Mouse (Mus musculus) small intestine, adult 2 months (tissue): ENCODE measurements at regions not wholly inside any gene's neighbourhood (a gene's known extent, or its start where the extent isn't known, plus 50 kb on each side); places are given as distances from the start of the nearest gene placed in this dataset.

Experiments used
- H3K27ac ChIP-seq: fragments of 200-500 bp; 2 replicates; pipeline ENCODE4 v1.5.1; 2012; ENCODE audit warnings: low read depth, low read length, control low read depth, inconsistent platforms; ENCODE audit not compliant: insufficient read depth
- H3K27me3 ChIP-seq: fragments of 200-500 bp; 2 replicates; pipeline ENCODE4 v1.6.1; 2012; ENCODE audit warnings: mild to moderate bottlenecking, moderate library complexity, low read length, inconsistent platforms; ENCODE audit not compliant: control insufficient read depth, insufficient read depth
- H3K36me3 ChIP-seq: fragments of 200-500 bp; 2 replicates; pipeline ENCODE4 v1.6.1; 2012; ENCODE audit warnings: mild to moderate bottlenecking, low read length, control low read depth, inconsistent platforms; ENCODE audit not compliant: control insufficient read depth, insufficient read depth
- H3K4me1 ChIP-seq: fragments of 200-500 bp; 2 replicates; pipeline ENCODE4 v1.6.1; 2012; ENCODE audit warnings: low read length, inconsistent platforms, mixed read lengths; ENCODE audit not compliant: control insufficient read depth, insufficient read depth, insufficient read length
- H3K4me3 ChIP-seq: fragments of 200-500 bp; 2 replicates; pipeline ENCODE4 v1.5.1; 2012; ENCODE audit warnings: low read depth, mild to moderate bottlenecking, control low read depth, inconsistent platforms, low read length, moderate library complexity
- CTCF ChIP-seq: fragments of 200-500 bp; IDR thresholded peaks from 2 replicates; pipeline ENCODE4 v1.5.1; 2012; ENCODE audit warnings: low read depth, mild to moderate bottlenecking, control low read depth, inconsistent platforms, low read length, moderate library complexity, mixed read lengths; ENCODE audit not compliant: insufficient replicate concordance, insufficient read length; ENCODE audit errors: extremely low read depth
- POLR2A ChIP-seq: fragments of 200-500 bp; IDR thresholded peaks from 2 replicates; pipeline ENCODE4 v1.6.1; 2012; ENCODE audit warnings: low read depth, mild to moderate bottlenecking, control low read depth, inconsistent platforms, low read length, moderate library complexity
- WGBS: fragments of 180-500 bp; shearing (Covaris S2); methylation state at CpG from one replicate; pipeline ENCODE4 v1.1.7; 2018; 5-methylcytosine and 5-hydroxymethylcytosine counted together

DNA sequence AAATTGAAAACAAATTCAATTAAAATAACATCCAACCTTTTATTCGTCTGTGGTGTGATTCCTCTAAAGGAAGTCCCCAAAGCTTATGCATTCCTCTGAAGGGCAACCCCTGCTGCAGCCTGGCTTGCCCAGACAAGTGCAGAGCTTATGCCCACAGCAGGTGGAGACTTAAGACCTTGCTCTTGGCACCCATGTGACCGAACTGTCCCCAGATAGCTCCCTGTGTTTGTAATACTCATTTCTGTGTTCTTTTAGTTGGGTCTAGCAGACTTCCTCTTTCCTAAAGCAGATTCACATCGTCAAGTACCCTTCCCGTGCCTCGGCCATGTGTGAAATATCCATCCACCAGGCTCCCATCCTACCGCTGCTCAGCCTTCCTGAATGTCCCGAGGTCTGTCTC lies 723.1 kb upstream of the 4930452B06Rik start:
- no peaks in the 10 kb centered on the region for H3K36me3 ChIP-seq
- WGBS = 68% methylated on average over 7 of the region's 7 CpGs
- H3K4me3 ChIP-seq = no peak overlapping the region
- no peak overlapping the region for H3K27ac ChIP-seq
- H3K27me3 ChIP-seq = no peaks in the 10 kb centered on the region
- no peaks in the 10 kb centered on the region for H3K4me1 ChIP-seq
- no peak for TF ChIP-seq CTCF
- no peak for TF ChIP-seq POLR2A
